8 mouse cellular contexts compared by ENCODE assay signal in the genomic region with DNA sequence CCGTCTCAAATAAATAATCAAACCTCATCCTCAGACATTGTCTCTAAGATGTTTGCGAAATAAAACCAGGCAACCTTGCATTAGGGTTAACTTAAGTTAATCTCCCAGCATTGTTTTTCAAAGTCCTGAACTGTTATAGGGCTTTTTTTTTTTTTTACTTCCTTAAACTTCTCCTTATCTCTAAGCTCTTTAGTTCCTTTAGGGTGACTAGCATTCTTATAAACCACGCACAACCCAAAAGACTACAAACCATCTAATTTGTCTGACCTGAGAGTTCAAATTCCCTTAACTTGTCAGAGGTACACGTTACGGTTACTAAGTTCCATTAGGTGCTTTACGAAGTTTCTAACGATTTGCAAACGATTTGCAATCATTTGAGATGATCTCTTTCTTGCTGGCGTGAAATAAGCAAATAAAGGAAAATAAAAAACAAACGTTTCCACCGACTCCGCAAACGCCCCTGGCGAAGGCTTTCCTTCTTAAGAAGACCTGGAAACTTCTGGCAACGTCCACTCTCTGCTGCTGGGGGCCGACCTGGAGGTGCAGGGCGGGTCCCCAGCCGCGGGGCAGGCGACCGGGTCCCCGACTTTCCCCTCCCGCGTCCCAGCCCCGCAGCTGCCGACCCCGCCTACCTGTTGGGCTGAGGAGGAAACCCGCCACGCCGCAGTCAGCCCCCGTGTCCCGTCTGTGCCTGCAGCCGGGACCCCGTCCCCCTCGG. TPM values are rescaled to one million over a fixed set of nuclear protein-coding genes. Genes with fewer than 3 reads are reported as not detected.
DNase-seq lines count a peak whose midpoint lies in the region; TF ChIP-seq lines count a peak whose summit lies in the region.

No protein-coding gene starts in this region.

- no peak for TF ChIP-seq POLR2A in lung, adult 2 months (IDR thresholded peaks at IDR 0.05; ENCODE audit: borderline replicate concordance, extremely low read depth, low read depth, low read length)
- TF ChIP-seq POLR2A in brain, embryonic 14.5 days (IDR thresholded peaks at IDR 0.05; ENCODE audit: borderline replicate concordance, extremely low read depth, insufficient read depth, insufficient read length, poor library complexity, severe bottlenecking): no peak

- H3K36me3 ChIP-seq in hindbrain, embryonic 10.5 days: no peaks in the 10 kb centered on the region

- H3K4me1 ChIP-seq in lung, adult 2 months (ENCODE audit: control insufficient read depth, insufficient read depth, low read length): peaks cover 3% of the 10 kb centered on the region
- peaks cover 11% of the 10 kb centered on the region for H3K4me1 ChIP-seq in hindbrain, embryonic 10.5 days (replicated peaks)

- peaks cover 4% of the 10 kb centered on the region; the same call in 1 of the 2 replicates for H3K9me3 ChIP-seq in hindbrain, embryonic 10.5 days

- no peaks in the 10 kb centered on the region for H3K27me3 ChIP-seq in hindbrain, embryonic 10.5 days (ENCODE audit: insufficient read depth, poor library complexity, severe bottlenecking)

- WGBS in lung, adult 2 months: 1% methylated on average over 33 of the region's 35 CpGs
- WGBS in hindbrain, embryonic 10.5 days: 1% methylated on average over 35 of the region's 35 CpGs

- H3K4me3 ChIP-seq in lung, adult 2 months (replicated peaks; ENCODE audit: extremely low read depth, low read depth, low read length): peak overlapping the region; percentile 78
- H3K4me3 ChIP-seq in hindbrain, embryonic 10.5 days: peak overlapping the region; percentile 94

- no peak for DNase-seq in lung, adult 2 months
- DNase-seq in lung, adult 18-20 months: no peak
- peak; percentile 46 for DNase-seq in brain, embryonic 14.5 days (ENCODE audit: low read depth)
- no peak for DNase-seq in hindbrain, embryonic 10.5 days (ENCODE audit: low spot score)
- peak; percentile 11 for DNase-seq in lung, postnatal 25 days (ENCODE audit: low spot score)
- no peak for DNase-seq in T-cell, adult 2 months (ENCODE audit: low spot score)
- no peak for DNase-seq in cerebellum, adult 9-11 months
- no peak for DNase-seq in yolk sac, embryonic 10.5 days (ENCODE audit: low spot score)

- no peak for TF ChIP-seq CTCF in lung, adult 2 months (IDR thresholded peaks at IDR 0.05; ENCODE audit: insufficient read depth, low read length)
- TF ChIP-seq CTCF in brain, embryonic 14.5 days (IDR thresholded peaks at IDR 0.05; ENCODE audit: borderline replicate concordance, extremely low read depth, insufficient read depth, insufficient read length): no peak

- H3K27ac ChIP-seq in hindbrain, embryonic 10.5 days: peak overlapping the region; percentile 96

RNA-seq across cellular contexts. Expression of a gene that starts 0.6 kb away (rescaled TPM):
- polyA plus RNA-seq in lung, adult 2 months (2012; rRNA removed): 35.0 and 50.4 TPM in 2 replicates
- polyA plus RNA-seq in brain, embryonic 14.5 days (2012; rRNA removed): 14.9 and 18.6 TPM in 2 replicates
- 10.1 and 12.0 TPM in 2 replicates for polyA plus RNA-seq in hindbrain, embryonic 10.5 days (2016; fragmentation: Nextera tagmentation; extraction: Ambion mirVana)

RNA-seq across cellular contexts. Expression of a gene that starts 35.8 kb away (rescaled TPM):
- polyA plus RNA-seq in lung, adult 2 months (2012; rRNA removed): 4.6 and 6.8 TPM in 2 replicates
- 10.3 and 13.5 TPM in 2 replicates for polyA plus RNA-seq in brain, embryonic 14.5 days (2012; rRNA removed)
- polyA plus RNA-seq in hindbrain, embryonic 10.5 days (2016; fragmentation: Nextera tagmentation; extraction: Ambion mirVana): 24.3 and 25.9 TPM in 2 replicates

RNA-seq across cellular contexts. Expression of a gene that starts 57.4 kb away (rescaled TPM):
- 0.40 and 0.62 TPM in 2 replicates for polyA plus RNA-seq in lung, adult 2 months (2012; rRNA removed)
- polyA plus RNA-seq in brain, embryonic 14.5 days (2012; rRNA removed): not detected in 2 replicates
- polyA plus RNA-seq in hindbrain, embryonic 10.5 days (2016; fragmentation: Nextera tagmentation; extraction: Ambion mirVana): not detected in 2 replicates

Comparison
In these comparisons a context has a peak if more than half of its experiments do, and no peak if none do; other contexts are left out.
1. DNase-seq: peak in brain, embryonic 14.5 days (single experiment) and lung, postnatal 25 days (single experiment); none in lung, adult 2 months (single experiment), lung, adult 18-20 months (0 of 2), hindbrain, embryonic 10.5 days (single experiment), T-cell, adult 2 months (single experiment), cerebellum, adult 9-11 months (single experiment) and yolk sac, embryonic 10.5 days (single experiment).